Mouse (Mus musculus) lung, embryonic 14.5 days (tissue): ENCODE data around the gene Atp9a. TPM values are rescaled to one million over a fixed set of nuclear protein-coding genes. Genes with fewer than 3 reads are reported as not detected.
A peak's percentile ranks its signal among the peaks of the same experiment; 100 is the strongest.

ENCODE experiments used
- ATAC-seq: fragments of 200-750 bp; cut with Nextera tagmentation; 2 replicates; pipeline ENCODE4 v1.8.0; 2017; ENCODE audit warnings: mild to moderate bottlenecking, moderate TSS enrichment, moderate library complexity; ENCODE audit not compliant: insufficient read depth
- DNase-seq: peaks from one replicate; pipeline ENCODE4 v3.0.0-alpha.2; 2015
- H3K27ac ChIP-seq: fragments of 300-500 bp; sonication (generic); 2 replicates; pipeline ENCODE4 v1.5.1; 2014; ENCODE audit warnings: low read depth, mild to moderate bottlenecking, moderate library complexity
- H3K27me3 ChIP-seq: fragments of 300-500 bp; sonication (generic); 2 replicates; pipeline ENCODE4 v1.6.1; 2014; ENCODE audit warnings: low read length, control low read depth; ENCODE audit not compliant: insufficient read depth
- H3K36me3 ChIP-seq: fragments of 300-500 bp; sonication (generic); 2 replicates; pipeline ENCODE4 v1.6.1; 2014; ENCODE audit warnings: control low read depth; ENCODE audit not compliant: insufficient read depth
- H3K4me1 ChIP-seq: fragments of 300-500 bp; sonication (generic); 2 replicates; pipeline ENCODE4 v1.6.1; 2014; ENCODE audit warnings: antibody characterized with exemption, control low read depth; ENCODE audit not compliant: insufficient read depth
- H3K4me2 ChIP-seq: fragments of 300-500 bp; sonication (generic); 2 replicates; pipeline ENCODE4 v1.6.1; 2014; ENCODE audit warnings: mild to moderate bottlenecking
- H3K4me3 ChIP-seq: fragments of 300-500 bp; sonication (generic); 2 replicates; pipeline ENCODE4 v1.5.1; 2014; ENCODE audit warnings: low read depth, low read length
- H3K9ac ChIP-seq: fragments of 300-500 bp; sonication (generic); 2 replicates; pipeline ENCODE4 v1.6.1; 2014
- H3K9me3 ChIP-seq: fragments of 300-500 bp; sonication (generic); 2 replicates; pipeline ENCODE4 v1.6.1; 2016; ENCODE audit warnings: low read depth, low read length, control low read depth
- CTCF ChIP-seq: IDR thresholded peaks from 2 replicates; pipeline ENCODE4 v1.5.1; 2016; ENCODE audit warnings: antibody characterized with exemption, low read depth
- WGBS: fragments of 180-500 bp; shearing (Covaris S2); extraction: QIAGEN DNeasy Blood & Tissue Kit; methylation state at CpG from one replicate; pipeline ENCODE4 v1.1.7; 2014; 5-methylcytosine and 5-hydroxymethylcytosine counted together
- polyA plus RNA-seq: library from polyadenylated mRNA; unstranded; fragments of >200 nt; fragmentation: Nextera tagmentation; extraction: Ambion mirVana; gene quantifications from 2 replicates; pipeline ENCODE4 v1.2.1, GENCODE M21; 2014

The Atp9a gene
- polyA plus RNA-seq, 1 experiment from 2014 or later = 9.6 TPM

DNA sequence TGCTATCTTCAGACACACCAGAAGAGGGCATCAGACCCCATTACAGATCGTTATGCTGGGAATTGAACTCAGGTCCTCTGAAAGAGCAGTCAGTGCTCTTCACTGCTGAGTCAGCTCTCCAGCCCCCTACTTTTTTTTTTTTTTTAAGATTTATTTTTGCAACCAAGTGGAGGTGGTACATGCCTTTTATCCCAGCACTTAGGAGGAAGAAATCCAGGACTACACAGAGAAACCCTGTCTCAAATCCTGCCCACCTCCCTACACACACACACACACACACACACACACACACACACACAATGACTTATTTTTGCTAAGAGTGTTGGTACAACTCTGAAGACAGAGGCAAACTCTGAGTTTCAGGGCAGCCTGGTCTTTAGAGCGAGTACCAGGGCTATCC is 59.5 kb downstream of the Atp9a start:
- H3K4me1 ChIP-seq = no peaks in the 10 kb centered on the region
- H3K9me3 ChIP-seq = no peaks in the 10 kb centered on the region
- H3K4me3 ChIP-seq = no peak overlapping the region
- no peak for DNase-seq
- no peak for ATAC-seq
- H3K27me3 ChIP-seq = no peaks in the 10 kb centered on the region
- H3K4me2 ChIP-seq = no peak overlapping the region
- H3K27ac ChIP-seq = no peak overlapping the region
- TF ChIP-seq CTCF = no peak
- WGBS = 80% methylated on average over 2 of the region's 2 CpGs
- H3K9ac ChIP-seq = no peak overlapping the region
- H3K36me3 ChIP-seq = peaks cover 4% of the 10 kb centered on the region; the same call in 1 of the 2 replicates

DNA sequence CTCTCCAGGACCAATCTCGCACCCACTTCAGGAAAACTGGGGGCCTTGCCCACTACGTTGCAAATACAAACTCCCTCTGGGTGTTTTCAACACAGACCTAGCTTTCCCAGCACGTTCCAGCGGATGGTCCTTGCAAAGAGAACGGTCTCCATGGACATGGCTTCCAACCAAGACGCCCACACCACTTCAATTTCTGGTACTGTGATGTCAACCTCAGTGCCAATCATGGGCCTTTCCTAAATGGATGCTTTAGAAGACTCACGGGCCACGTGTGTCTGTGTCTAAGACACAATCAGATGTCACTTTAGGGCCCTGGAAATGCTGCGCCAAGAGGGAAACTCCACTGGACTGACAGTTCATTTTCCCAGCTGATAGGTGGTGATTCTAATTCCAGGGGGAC is 60.7 kb downstream of the Atp9a start:
- no peak for DNase-seq
- Histone ChIP-seq H3K4me2 (no peak overlapping the region), H3K27ac (no peak overlapping the region), H3K9ac (no peak overlapping the region), H3K4me1 (no peaks in the 10 kb centered on the region), H3K36me3 (peaks cover 4% of the 10 kb centered on the region; the same call in 1 of the 2 replicates), H3K27me3 (no peaks in the 10 kb centered on the region), H3K9me3 (no peaks in the 10 kb centered on the region), H3K4me3 (no peak overlapping the region)
- TF ChIP-seq CTCF = no peak
- ATAC-seq = no peak
- 92% methylated on average over 9 of the region's 9 CpGs for WGBS

DNA sequence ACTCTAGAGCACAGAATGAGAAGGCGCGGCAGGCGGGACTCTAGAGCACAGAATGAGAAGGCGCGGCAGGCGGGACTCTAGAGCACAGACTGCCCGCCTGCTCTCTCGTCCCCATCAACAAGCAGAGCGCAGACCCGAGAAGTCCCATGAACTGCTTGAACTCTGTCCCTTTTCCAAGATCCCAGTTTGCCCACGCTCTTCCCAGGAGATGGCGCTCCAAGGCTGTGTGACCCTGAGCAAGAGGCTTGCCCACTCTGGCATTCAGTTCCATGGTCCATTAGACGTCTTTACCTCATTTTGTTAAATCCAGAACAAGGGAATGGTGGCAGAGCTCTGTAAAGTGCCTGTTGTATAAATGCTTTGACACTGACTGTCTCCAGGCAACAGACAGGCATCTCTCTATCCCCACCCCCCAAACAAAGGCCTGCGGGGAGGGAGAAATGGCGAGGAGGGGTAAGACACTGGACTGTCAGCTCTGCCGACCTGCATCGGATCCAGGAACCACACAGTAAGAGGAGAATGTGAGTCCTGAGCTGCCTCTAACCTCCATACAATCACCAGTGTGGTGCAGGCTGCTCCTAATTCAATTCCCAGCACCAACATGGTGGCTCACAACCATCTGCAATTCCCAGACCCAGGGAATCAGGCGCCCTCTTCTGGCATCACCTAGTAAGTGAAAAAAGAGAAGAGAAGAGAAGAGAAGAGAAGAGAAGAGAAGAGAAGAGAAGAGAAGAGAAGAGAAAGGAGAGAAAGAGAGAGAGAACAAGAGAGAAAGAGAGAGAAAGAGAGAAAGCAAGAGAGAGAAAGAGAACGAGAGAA is 62.6 kb downstream of the Atp9a start:
- no peak overlapping the region for H3K9ac ChIP-seq
- 50% methylated on average over 19 of the region's 19 CpGs for WGBS
- no peak for DNase-seq
- H3K4me3 ChIP-seq = no peak overlapping the region
- H3K27ac ChIP-seq = no peak overlapping the region
- H3K9me3 ChIP-seq = no peaks in the 10 kb centered on the region
- TF ChIP-seq CTCF = 0 out of 2 replicates have a peak, but pooled peaks have one; percentile 12
- no peak overlapping the region for H3K4me2 ChIP-seq
- H3K27me3 ChIP-seq = no peaks in the 10 kb centered on the region
- no peaks in the 10 kb centered on the region for H3K4me1 ChIP-seq
- no peak for ATAC-seq
- H3K36me3 ChIP-seq = peaks cover 4% of the 10 kb centered on the region; the same call in 1 of the 2 replicates

DNA sequence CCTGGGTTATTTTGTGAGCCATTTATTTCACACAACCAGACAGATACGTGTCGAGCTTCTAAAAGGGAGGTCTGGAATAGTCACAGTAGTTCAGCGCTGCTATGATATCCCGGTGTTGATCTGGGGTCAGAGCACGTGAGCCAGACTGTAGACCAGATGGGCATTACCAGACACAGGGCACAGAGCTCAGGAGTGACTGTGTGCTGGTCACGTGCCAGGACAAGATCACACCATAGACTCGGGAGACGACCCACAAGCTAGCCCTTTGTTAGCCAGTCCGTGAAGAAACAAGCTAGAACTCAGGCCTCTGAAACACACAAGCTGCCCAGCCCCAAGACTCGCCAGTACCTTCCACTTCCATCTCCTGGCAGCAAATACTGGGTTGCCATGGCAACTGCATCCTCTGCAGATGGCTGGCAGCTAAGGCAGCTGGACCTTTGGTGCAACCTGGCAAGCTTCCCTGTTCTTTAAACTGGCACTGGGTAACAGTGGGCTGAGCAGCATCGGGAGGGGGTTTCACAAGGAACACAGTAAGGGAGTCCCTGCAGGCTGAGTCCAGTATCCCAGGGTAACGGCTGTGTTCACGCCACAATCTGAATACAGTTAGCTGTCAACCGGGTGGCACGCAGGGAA is 63.4 kb downstream of the Atp9a start:
- Histone ChIP-seq H3K9me3 (no peaks in the 10 kb centered on the region), H3K9ac (no peak overlapping the region), H3K27ac (no peak overlapping the region), H3K4me2 (no peak overlapping the region), H3K4me1 (no peaks in the 10 kb centered on the region), H3K36me3 (peaks cover 4% of the 10 kb centered on the region; the same call in 1 of the 2 replicates), H3K27me3 (no peaks in the 10 kb centered on the region), H3K4me3 (no peak overlapping the region)
- ATAC-seq (no peak), DNase-seq (no peak)
- 79% methylated on average over 15 of the region's 15 CpGs for WGBS
- TF ChIP-seq CTCF = no peak

DNA sequence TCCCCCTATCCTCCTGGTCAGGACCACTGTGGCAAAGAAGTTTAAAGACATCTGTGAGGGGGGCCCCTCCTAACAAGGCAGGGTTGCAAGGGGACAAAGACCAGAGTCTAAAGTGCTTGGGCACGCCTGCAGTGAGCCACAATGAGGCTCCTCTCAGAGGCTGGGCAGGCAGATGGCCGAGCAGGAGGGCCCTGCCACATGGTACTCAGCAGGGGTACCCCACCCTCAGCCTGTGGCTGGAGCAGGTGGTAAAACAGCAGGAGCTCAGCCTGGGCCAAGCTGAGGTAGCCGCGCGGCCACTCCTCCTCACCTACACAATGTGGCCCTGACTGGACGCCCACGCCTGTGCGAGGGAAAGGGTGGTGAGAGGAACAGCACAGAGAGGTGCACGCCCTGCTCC is 64.6 kb downstream of the Atp9a start:
- H3K9me3 ChIP-seq = no peaks in the 10 kb centered on the region
- H3K4me1 ChIP-seq = no peaks in the 10 kb centered on the region
- no peak overlapping the region for H3K4me2 ChIP-seq
- DNase-seq (no peak), ATAC-seq (no peak)
- H3K4me3 ChIP-seq = no peak overlapping the region
- no peaks in the 10 kb centered on the region for H3K27me3 ChIP-seq
- H3K36me3 ChIP-seq = peaks cover 4% of the 10 kb centered on the region; the same call in 1 of the 2 replicates
- WGBS = 70% methylated on average over 9 of the region's 9 CpGs
- TF ChIP-seq CTCF = no peak
- H3K27ac ChIP-seq = no peak overlapping the region
- H3K9ac ChIP-seq = no peak overlapping the region

DNA sequence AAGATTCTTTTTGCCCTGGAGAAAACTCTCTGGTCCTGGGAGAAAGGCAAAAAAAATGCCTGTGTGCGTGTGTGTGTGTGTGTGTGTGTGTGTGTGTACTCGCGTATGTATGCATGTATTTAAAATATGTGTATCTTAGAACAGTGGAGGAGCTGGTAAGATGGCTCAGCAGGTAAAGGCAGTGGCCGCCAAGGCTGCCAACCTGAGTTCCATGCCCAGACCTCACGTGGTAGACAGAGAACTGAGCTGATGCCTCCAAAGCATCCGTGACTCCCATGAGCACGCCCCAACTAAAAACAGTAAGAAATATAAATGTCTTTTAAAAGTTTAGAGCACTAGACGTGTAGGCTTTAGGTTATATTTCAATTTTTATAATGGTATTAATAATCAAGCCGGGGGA is 70.5 kb downstream of the Atp9a start:
- Histone ChIP-seq H3K27ac (no peak overlapping the region), H3K9ac (no peak overlapping the region), H3K27me3 (no peaks in the 10 kb centered on the region), H3K36me3 (no peaks in the 10 kb centered on the region; the same call in 1 of the 2 replicates), H3K9me3 (no peaks in the 10 kb centered on the region), H3K4me2 (no peak overlapping the region), H3K4me1 (no peaks in the 10 kb centered on the region), H3K4me3 (no peak overlapping the region)
- DNase-seq = no peak
- ATAC-seq = no peak
- 87% methylated on average over 9 of the region's 9 CpGs for WGBS
- TF ChIP-seq CTCF = no peak

DNA sequence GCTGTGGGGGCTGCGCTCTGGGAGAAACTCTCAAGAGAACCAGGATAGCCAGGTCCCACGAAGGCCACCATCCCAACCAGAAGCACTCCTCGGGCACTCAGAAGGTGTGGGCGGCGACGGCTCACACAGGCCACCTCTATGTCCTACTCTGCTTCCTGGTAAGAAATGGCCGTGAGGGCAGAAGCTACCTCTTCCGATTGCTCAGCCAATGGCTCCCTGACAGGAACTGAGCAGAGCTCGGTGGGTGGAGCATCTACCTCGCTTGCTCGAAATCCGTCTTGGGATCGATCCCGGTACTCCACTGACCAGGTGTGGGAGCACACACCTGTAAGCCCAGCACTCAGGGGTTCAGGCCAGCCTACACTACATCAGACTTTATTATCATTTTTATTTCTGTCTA is 72.0 kb downstream of the Atp9a start:
- ATAC-seq = no peak
- H3K4me2 ChIP-seq = no peak overlapping the region
- H3K9ac ChIP-seq = no peak overlapping the region
- no peaks in the 10 kb centered on the region for H3K4me1 ChIP-seq
- H3K36me3 ChIP-seq = no peaks in the 10 kb centered on the region; the same call in 1 of the 2 replicates
- DNase-seq = no peak
- H3K4me3 ChIP-seq = no peak overlapping the region
- 78% methylated on average over 14 of the region's 14 CpGs for WGBS
- H3K27ac ChIP-seq = no peak overlapping the region
- H3K9me3 ChIP-seq = no peaks in the 10 kb centered on the region
- H3K27me3 ChIP-seq = no peaks in the 10 kb centered on the region
- TF ChIP-seq CTCF = no peak
